Mouse (Mus musculus) stomach, postnatal 0 days (tissue): ENCODE data around the gene Git1.

Experiments used
- CTCF ChIP-seq: IDR thresholded peaks from 2 replicates; pipeline ENCODE4 v1.5.1; 2016; ENCODE audit warnings: antibody characterized with exemption, low read depth, mild to moderate bottlenecking, moderate library complexity
- EP300 ChIP-seq: optimal IDR thresholded peaks from 2 replicates; pipeline ENCODE3; 2016; ENCODE audit warnings: antibody characterized with exemption

DNA sequence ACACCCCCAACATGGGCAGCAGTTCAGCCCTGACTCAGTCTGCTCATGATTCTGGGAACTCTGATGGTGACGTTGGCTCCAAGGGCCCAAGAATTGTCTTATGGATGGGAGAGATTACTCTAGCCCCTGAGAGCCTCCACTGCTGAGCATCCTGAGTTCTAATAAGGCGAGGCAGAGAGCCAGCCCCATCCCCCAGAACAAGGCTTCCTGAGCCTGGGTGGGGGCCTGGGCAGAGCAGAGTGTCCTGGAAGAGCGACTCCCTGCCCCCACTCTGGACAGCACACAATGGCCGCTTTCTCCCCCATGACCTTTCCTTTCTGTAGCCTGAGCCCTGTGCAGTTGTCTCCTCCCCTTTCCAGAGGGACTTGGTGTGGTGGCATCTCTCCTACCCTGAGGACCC is 4.5 kb downstream of the Git1 start:
- no peak for TF ChIP-seq CTCF
- TF ChIP-seq EP300: no peak
